Mouse (Mus musculus): ENCODE results near the gene Capza2. TPM values are rescaled to one million over a fixed set of nuclear protein-coding genes. Genes with fewer than 3 reads are reported as not detected.
A peak's percentile ranks its signal among the peaks of the same experiment; 100 is the strongest.

Capza2 gene
- 100 to 1,000 TPM; 132 to 151 TPM for total RNA-seq (2021)
- long read RNA-seq, experiment 1, transcript Capza2-201 (10 exons, 2,537 nt): major isoform, 363 of 375 reads
- long read RNA-seq, experiment 1, partial matches to known transcripts: 3 of 375 reads
- long read RNA-seq, experiment 1, other reads (novel, unspliced or antisense): 7 of 375 reads
- long read RNA-seq, experiment 2, transcript Capza2-201 (10 exons, 2,537 nt): major isoform, 78 of 81 reads
- long read RNA-seq, experiment 2, partial matches to known transcripts: 2 of 81 reads
- long read RNA-seq, experiment 2, other reads (novel, unspliced or antisense): 1 of 81 reads

DNA sequence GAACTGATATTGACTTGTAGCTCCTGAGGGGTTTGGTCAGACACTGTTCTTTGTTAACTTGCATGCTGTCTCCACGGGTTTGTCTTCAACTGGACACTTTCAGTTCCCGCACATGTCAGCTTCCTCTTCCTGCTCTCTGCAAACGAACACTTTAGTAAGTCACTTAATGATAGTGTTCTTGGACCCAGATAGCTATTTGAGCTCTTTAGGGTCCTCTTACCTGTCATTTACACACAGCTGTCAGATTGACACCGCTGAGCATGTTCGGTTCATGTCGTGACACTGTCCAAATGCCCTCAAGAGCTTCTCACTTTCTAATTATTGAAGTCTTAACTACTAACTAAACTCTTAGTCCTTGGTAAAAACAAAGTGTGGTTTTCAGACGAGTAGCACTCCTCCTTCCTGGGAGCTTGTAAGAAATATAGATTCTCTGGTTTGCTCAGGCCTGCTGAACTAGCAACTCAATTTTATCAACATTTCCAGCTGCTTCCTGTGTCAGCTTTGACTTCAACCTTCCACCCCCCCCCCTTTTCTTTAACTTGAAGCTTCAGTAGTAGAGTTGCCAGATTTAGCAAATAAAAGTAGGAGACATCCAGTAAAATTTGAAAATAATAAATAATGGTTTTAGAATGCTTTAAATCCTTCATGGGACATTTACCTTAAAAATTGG, at the start of gene Capza2:
Gene Capza2, plus strand, starts transcription at position 620 of the 670 bp plus-strand sequence.
- DNase-seq: no peak

DNA sequence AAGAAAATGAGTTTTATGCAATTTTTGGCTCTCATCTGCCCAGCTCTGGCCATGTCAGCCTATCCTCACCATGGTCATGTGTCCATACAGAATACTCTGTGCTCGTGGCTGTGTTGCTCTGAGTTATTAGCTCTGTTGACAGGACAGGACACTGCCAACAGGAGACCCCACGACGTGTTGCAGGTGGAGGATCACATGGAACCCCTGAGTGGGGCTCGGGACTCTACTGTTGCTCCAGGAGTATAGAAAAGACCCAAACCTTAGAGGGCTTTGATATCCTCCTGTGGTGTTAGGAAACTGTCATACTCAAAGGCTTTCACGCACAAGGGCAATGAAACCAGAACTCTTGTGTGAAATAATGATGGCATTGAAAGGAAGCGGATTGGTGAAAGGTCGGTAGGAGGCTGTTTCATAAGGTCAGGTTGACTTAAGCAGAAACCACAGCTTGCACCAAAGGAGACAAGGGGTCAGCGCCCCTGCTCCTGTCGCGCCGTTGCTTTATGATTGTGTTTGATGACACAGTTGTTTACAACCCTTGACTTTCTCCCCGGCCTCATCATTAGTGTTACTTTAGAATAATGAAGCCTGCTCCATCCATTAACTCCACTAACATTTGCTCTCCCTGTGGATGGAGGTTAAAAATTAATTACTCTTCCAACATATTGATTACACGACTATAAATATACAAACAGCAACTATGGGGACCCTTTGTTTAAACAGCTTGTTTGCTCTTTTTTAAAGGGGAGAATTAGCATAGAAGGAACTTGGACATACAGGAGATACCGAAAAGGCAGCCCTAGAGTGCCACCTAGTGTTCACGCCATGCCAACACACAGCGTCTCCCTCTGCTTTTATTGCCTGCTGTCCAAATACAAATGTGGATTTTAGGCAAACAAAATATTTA, 46.7 kb upstream of the Capza2 start:
- DNase-seq: peak; percentile 76 to 80

DNA sequence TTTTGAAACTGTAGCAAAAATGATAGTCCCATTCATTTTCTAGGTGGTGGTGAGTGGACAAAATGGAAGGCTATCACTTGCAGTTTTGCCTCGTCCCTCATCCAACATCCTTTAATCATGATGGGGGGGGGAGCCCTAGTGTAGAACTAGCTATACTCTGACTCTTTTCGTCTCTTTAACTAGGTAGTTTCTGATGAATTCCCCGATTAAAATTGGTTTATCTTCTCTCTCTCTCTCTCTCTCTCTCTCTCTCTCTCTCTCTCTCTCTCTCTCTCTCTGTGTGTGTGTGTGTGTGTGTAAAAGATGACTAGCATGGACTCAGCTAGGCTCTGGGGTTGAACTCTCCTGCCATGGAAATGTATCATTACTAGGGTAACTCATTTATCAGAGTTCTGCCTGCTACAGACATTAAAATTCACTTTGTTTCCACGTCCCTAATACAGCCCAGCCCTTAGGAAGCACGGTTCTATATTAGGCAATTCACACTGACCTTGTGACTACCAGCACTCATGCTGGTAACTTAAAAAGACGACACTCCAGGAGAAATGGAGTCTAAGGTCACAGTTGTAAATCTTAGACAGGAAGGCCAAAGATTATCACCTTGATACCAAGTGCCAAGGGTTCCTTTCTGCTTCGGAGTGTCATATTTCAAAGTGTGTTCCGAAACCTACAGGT, 45.9 kb upstream of the Capza2 start:
- no peak for DNase-seq

GRCm38 (mm10) chr6:17593971-17594370, 42.1 kb upstream of the Capza2 start:
- DNase-seq: no peak

- peak; percentile 12 to 18 for DNase-seq
Measured at GRCm38 (mm10) chr6:17595712-17596462, 40.1 kb upstream of the Capza2 start.

DNA sequence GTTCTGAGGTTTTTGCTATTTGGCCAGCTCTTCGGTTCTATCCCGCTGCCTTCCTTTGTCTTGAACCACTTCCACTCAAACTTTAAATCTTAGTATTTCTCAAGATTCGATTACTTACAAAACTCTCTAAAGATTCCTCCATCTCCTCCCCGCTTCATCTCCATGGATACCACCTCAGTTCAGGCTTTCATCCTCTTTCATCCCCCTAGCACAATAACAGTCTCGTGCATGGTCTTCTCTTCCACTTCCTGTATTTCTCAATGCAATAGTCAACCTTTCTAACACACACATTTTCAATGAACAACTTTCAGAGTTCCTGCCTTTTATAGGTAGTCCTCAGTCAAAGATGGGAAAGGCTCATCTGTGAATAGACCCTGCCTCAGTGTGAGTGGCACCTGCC, 36.7 kb upstream of the Capza2 start:
- no peak for DNase-seq

GRCm38 (mm10) chr6:17601526-17601925, 34.5 kb upstream of the Capza2 start:
- DNase-seq: no peak

GRCm38 (mm10) chr6:17606915-17607314, 29.1 kb upstream of the Capza2 start:
- no peak for DNase-seq

DNA sequence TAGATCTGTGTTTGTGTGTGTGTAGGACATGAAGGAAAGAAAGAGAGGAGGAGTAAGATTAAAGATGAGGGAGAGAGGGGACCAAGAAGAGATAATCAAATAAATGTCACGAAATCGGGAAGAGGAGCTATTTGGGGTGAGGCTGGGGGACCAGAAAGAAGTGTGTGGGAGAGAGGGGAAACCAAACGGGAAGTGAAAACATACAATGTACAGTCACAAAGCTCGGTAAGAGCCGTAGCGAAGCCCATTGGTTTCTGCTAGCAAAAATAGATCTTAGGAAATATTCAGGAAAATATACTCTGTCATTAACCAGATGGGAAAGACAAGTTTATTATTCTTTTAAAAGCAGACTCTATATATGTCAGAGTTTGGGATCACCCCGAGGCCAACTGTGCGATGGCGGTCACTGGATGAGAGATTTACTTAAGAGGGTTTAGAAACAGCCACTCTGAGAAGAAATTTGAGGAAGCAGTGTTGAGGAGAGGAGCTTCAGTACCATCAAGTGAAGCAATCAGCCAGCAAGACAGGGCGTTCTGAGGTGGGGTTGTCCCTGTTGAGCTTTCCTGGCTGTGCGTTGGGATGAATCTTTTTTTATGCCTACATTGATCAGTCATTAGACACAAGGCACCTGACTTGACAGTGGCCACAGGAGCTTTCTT, 24.6 kb upstream of the Capza2 start:
- no peak for DNase-seq

DNA sequence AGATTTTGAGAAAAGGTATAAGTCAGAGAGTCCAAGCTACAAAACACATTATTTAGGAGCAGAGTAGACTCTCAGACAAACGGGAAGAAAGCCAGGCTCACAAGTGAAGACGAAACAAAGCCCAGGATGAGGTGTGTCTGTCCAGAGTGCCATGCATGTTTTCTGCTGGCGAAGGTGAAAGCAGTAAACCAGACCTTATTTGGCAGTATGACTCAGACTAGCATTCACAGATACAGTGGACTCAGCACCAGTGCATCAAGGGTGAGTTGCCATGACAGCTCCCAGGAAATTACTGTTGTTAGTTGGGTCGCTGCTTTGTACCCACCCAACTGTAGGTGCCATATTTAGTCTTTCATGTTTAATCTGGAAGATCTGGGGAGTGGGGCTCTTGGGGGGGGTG, 23.4 kb upstream of the Capza2 start:
- DNase-seq: no peak

DNA sequence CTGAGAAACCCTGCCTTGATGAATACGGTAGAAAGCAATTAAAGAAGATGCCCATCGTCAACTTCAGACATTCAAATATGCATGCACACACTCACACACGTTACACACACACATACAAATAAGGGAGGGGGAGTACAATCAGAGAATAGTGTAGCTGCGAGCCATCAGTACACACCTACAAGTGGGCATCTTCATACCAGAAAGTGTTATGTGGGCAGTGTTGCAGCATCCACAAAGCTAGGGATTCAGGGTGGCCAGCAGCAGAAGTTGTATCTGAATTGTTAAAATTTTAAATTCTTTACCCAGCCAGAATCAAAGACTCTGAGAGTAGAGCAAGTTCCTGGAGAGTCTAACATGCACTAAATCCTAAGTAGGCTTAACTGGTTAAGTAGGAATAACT, 15.2 kb upstream of the Capza2 start:
- DNase-seq: no peak

- no peak for DNase-seq
Measured at GRCm38 (mm10) chr6:17621436-17621835, 14.6 kb upstream of the Capza2 start.

DNA sequence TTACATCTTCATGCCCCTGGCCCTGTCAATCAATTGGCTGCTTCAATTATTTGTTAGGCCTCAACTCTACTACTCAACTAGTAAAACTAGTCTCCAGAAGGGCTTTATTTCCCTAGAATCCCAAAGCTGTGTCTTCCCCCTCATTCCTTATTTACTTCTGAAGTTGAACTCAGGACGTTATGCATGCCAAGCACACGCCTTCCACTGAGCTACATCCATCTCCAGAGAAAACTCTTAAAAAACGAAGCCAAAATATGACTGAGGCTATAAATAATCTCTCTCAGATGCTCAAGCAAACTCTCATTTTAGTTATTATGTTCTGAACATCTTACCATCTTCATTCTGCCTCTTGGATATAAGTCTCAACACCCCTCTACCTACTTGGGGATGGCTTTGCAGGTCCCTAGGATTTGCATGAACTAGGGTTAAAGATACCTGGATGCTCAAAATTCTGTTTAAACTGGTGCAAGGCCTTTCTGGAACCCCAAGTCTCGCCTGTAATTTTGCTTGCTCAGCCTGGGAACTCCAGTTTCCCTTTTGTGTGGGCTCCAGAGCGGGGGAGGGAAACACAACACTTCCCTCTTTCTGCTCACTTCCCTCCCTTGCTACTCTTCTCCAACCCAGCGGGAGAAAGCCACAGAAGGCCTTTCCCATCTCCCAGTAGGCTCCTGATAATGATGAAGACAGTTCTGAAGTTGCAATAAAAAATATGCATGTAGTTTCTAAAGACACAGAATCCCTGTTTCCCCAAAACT, 7.2 kb upstream of the Capza2 start:
- peak in 1 of 2 experiments; percentile 16 for DNase-seq

GRCm38 (mm10) chr6:17629756-17630155, 6.3 kb upstream of the Capza2 start:
- DNase-seq: no peak

DNA sequence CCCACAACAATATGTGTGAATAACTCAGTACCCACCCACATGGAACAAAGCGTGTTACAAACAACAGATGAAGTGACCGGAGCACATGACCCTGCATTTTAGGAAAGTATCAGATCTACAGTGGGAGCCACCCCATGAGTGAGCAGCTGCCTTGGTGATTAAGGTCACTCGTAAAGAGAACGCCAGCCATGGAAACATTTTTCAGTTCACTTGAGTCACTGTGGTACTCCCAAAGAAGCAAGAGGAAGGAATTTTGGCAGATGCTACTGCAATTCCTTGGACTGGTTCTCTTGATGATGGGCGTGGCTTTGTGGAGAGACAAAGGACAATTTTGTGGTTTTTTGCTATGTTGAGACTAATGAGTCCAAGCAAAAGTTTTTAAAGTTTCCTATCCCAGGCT, 4.4 kb upstream of the Capza2 start:
- no peak for DNase-seq

DNA sequence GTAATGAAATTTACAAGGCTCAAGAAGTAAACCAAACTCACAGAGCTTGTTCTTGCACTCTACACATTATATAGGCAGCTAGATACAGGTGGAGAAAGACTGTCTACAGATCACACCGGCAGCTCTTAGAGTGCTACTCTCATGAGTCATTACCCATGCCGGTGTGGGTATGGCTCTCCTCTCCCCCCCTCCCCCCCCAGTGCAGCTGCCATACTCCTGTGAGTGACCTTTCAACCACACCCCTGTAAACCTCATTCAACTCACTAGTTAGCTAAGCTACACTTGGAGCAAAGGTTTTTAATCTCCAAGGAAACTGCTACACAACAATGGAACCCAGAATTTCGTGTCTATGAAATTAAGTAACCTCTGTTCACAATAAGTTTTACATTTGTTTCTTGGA, 2.2 kb upstream of the Capza2 start:
- no peak for DNase-seq

DNA sequence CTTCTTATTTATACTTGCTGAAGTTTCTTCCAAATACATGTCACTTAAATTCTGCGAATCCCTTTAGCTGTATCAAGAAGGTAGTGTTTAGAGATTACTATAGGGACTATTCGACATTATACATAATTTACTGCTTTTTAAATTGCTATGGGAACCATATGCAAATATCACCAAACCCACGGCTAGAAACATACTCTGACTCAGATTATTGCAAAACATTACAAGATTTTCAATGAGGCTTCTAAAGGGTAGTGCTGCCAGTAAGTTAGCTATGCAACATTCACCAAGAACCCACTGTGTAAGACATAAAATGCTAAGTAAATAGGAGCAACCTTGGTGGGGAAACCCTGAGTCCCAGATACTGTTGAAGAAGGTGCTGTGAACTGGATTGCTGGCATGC, 1.0 kb upstream of the Capza2 start:
- DNase-seq: no peak

DNA sequence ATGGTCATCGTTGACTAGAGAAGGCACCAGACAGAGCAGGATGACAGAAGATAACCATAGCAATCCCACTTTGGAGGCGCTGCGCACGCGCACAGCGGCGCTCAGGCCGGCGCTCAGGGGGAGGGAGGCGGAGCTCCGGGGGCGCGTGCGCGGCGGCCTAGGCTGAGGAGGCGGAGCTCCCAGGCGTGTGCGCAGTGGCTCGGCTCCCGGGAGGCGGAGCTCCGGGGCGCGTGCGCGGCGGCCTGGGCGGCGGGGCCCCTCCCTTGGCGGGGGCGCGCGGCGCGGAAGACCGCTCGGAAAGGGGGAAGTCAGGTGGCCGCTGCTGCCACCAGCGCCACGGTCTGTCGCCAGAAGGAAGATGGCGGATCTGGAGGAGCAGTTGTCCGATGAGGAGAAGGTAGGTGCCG, 733 bp downstream of the Capza2 start:
- DNase-seq: peak; percentile 97 to 99

GRCm38 (mm10) chr6:17637205-17638203, 1.5 kb downstream of the Capza2 start:
- peak; percentile 39 to 63 for DNase-seq

All from adrenal gland, postnatal 36 days (tissue).